Mouse (Mus musculus): Measurements from ENCODE around the gene Dock6.

- TF ChIP-seq ZMIZ1 (IDR thresholded peaks at IDR 0.05; ENCODE audit: low read depth, low read length): no peak
- TF ChIP-seq USF1 (IDR thresholded peaks at IDR 0.05; ENCODE audit: low read depth, low read length): no peak
- no peak for TF ChIP-seq MAX (IDR thresholded peaks at IDR 0.05; ENCODE audit: low read length)
- no peak for TF ChIP-seq ZC3H11A (IDR thresholded peaks at IDR 0.05; ENCODE audit: low read depth, low read length)
- TF ChIP-seq NELFE (IDR thresholded peaks at IDR 0.05; ENCODE audit: low read depth, low read length): no peak
These were observed 78.1 kb downstream of the Dock6 start for GRCm38 (mm10) chr9:21774353-21774752.
